ENCODE assay signal across 1 mouse cellular context in the genomic region with DNA sequence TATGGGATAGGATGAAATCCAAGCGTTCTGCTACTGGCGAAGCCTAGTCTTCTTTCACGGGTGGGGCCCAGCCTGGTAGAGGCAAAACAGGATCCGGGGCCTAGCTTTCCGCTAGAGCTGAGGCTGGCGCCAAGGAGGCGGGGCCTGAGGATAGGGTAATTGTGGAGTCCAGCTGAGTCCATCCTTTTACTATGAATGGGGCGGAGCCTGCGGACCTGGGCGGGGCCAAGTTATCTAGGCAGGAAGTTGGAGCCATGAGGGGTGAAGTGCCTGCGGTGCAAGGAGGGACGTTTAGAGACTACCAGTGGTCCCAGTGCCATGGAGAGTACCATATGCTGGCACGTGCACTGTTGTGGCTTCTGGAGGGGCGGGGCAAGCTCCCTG.
TF ChIP-seq lines count a peak whose summit lies in the region.

No protein-coding gene starts in this region.

TF ChIP-seq in CH12.LX, 34 proteins besides CTCF, POLR2A, EP300 and RAD21:
- TF ChIP-seq JUN (IDR thresholded peaks at IDR 0.05; ENCODE audit: insufficient read depth, low read depth, low read length) (no peak), POLR2AphosphoS2 (IDR thresholded peaks at IDR 0.05; ENCODE audit: low read depth, low read length) (no peak; the same call in 1 of the 2 replicates), E2F4 (IDR thresholded peaks at IDR 0.05; ENCODE audit: insufficient replicate concordance, low read depth, low read length) (0 out of 2 replicates have a peak, but pooled peaks have one; percentile 34), USF1 (IDR thresholded peaks at IDR 0.05; ENCODE audit: low read depth, low read length) (no peak), ETS1 (conservative IDR thresholded peaks at IDR 0.05; ENCODE audit: low read depth, low read length) (no peak), CHD1 (IDR thresholded peaks at IDR 0.05; ENCODE audit: low read depth, low read length) (no peak), PAX5 (IDR thresholded peaks at IDR 0.05; ENCODE audit: low read length) (no peak), MAX (IDR thresholded peaks at IDR 0.05; ENCODE audit: low read length) (peak; percentile 78), HCFC1 (IDR thresholded peaks at IDR 0.05; ENCODE audit: low read depth, low read length) (no peak; the same call in 1 of the 2 replicates), NRF1 (IDR thresholded peaks at IDR 0.05; ENCODE audit: low read depth, low read length) (no peak), UBTF (IDR thresholded peaks at IDR 0.05; ENCODE audit: low read depth, low read length) (no peak), ZC3H11A (IDR thresholded peaks at IDR 0.05; ENCODE audit: low read depth, low read length) (no peak), GABPA (IDR thresholded peaks at IDR 0.05; ENCODE audit: insufficient replicate concordance, low read depth, low read length) (no peak), SMC3 (IDR thresholded peaks at IDR 0.05; ENCODE audit: low read depth, low read length) (no peak), MAZ (IDR thresholded peaks at IDR 0.05; ENCODE audit: low read depth, low read length) (no peak), ZNF384 (IDR thresholded peaks at IDR 0.05; ENCODE audit: low read depth, low read length) (no peak), ELF1 (IDR thresholded peaks at IDR 0.05; ENCODE audit: low read depth, low read length) (peak; percentile 85), ZKSCAN1 (IDR thresholded peaks at IDR 0.05; ENCODE audit: borderline replicate concordance, low read depth, low read length) (no peak), BHLHE40 (IDR thresholded peaks at IDR 0.05; ENCODE audit: low read depth, low read length) (peak; percentile 93), USF2 (conservative IDR thresholded peaks at IDR 0.05; ENCODE audit: low read depth, low read length) (no peak), NELFE (IDR thresholded peaks at IDR 0.05; ENCODE audit: low read depth, low read length) (peak; percentile 76), CHD2 (IDR thresholded peaks at IDR 0.05; ENCODE audit: low read length) (no peak), TBP (conservative IDR thresholded peaks at IDR 0.05; ENCODE audit: low read depth, low read length) (peak; percentile 65; the same call in 1 of the 2 replicates), ZMIZ1 (IDR thresholded peaks at IDR 0.05; ENCODE audit: low read depth, low read length) (peak; percentile 59; the same call in 1 of the 2 replicates), MXI1 (IDR thresholded peaks at IDR 0.05; ENCODE audit: low read depth, low read length) (peak; percentile 78; the same call in 1 of the 2 replicates), RCOR1 (conservative IDR thresholded peaks at IDR 0.05; ENCODE audit: low read depth, low read length) (no peak), JUND (conservative IDR thresholded peaks at IDR 0.05; ENCODE audit: low read depth, low read length) (no peak), MYC (IDR thresholded peaks at IDR 0.05; ENCODE audit: low read depth, low read length) (peak; percentile 91), MAFK (IDR thresholded peaks at IDR 0.05; ENCODE audit: insufficient replicate concordance, low read length) (no peak), KAT2A (IDR thresholded peaks at IDR 0.05; ENCODE audit: insufficient replicate concordance, low read length) (no peak), TCF12 (IDR thresholded peaks at IDR 0.05; ENCODE audit: low read depth, low read length) (peak; percentile 75; the same call in 1 of the 2 replicates), SIN3A (IDR thresholded peaks at IDR 0.05; ENCODE audit: low read length) (no peak), MEF2A (IDR thresholded peaks at IDR 0.05; ENCODE audit: borderline replicate concordance, low read depth, low read length) (no peak), IRF4 (IDR thresholded peaks at IDR 0.05; ENCODE audit: low read depth, low read length) (no peak; the same call in 1 of the 2 replicates)
